Mouse (Mus musculus) layer of hippocampus, adult 9-10 months (tissue): ENCODE measurements around the gene Erbb4.

Source experiments
- DNase-seq: peaks from one replicate; pipeline ENCODE4 v3.0.0; 2022; ENCODE audit warnings: low spot score

The Erbb4 gene

GRCm38 (mm10) chr1:68503873-68504272 lies 604.0 kb downstream of the Erbb4 start:
- DNase-seq, result no peak

GRCm38 (mm10) chr1:68501561-68501960 lies 606.3 kb downstream of the Erbb4 start:
- DNase-seq, result no peak

GRCm38 (mm10) chr1:68466390-68466960 lies 641.4 kb downstream of the Erbb4 start:
- DNase-seq, result no peak

GRCm38 (mm10) chr1:68451274-68451673 lies 656.6 kb downstream of the Erbb4 start:
- no peak for DNase-seq

DNA sequence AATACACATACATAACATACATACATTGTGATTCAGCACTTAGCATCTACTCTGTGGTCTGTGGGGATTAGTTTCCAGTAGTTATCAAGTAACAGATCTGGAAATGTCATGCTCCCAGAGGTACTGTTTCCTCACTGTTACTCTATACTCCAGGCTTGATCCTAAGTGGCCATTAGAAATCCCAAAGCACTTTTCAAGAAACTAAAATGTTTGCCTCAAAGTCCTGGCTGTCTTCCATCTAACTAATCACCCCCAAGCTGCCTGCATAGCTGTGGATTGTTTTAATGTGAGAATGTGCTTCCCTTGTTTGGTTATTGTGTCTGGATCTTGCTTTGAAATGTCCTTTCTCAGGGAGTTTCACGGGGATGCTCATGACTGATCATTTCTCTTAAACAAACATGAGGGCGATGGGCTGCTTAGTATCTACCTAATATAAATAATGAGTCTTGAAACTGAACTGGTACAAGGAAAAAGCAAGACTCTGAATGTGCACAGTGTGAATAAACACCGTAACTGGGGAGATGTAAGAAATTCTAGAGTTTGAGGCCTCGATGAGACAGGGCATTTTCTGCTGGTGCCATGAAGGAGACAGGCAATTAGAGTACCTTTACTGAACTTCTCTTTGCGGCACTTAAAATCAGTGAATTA lies 683.4 kb downstream of the Erbb4 start:
- DNase-seq, result no peak

DNA sequence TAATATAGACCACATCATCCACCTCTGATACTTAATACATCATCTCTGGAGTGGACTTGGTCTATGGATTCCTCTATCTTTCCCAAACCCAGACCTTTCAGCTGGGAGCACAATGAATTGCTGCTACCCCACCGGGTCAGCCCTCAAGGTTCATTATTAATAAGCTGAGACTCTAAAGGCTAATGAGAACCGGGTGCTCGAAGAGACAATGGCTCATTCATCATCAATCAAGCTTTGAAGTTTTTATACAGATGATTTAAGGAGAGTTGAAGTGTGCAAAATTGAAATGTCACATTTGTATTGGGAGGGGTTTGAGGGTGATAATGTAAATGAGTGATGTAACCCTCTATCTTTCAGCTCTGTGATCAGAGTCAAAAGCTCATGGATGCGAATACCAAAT lies 706.7 kb downstream of the Erbb4 start:
- no peak for DNase-seq

GRCm38 (mm10) chr1:68371531-68371930 lies 736.3 kb downstream of the Erbb4 start:
- DNase-seq, result peak; percentile 4

DNA sequence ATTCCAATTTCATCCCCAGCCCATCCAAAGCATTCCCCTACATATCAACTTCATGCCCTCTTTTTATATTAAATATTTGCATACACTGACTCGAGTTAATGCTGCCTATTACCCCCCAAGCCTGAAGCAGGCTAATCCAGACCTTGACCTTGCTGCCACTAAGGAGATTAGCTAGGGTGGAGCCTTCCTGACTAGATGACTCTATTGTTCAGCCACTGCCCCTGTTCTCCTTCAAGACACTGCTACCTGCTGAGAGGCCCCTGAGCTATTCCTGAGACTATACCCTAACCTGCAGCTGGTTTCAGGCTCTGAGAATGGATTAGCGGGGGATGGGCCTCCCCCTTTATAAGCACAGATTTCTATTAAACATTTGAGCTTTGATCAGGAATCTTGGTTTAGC lies 774.1 kb downstream of the Erbb4 start:
- no peak for DNase-seq

DNA sequence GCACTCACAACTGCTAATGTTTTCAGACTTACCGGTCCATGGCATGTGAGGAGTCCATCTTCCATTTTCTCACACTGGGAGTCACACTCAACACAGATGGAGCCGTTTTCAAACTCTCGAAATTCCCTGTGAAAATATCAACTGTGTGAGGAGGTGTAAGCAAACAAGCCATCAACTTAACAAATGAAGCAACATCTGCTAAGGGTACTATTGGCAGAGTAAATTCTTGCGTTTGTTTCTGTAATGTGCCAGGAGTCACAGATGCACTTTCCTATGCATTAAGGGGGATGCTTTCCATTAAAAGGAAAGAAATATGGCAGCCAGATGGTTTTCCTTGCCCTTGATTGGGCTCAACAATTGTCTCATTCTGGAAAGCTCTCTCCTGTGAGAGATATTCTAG lies 802.0 kb downstream of the Erbb4 start:
- DNase-seq, result no peak

DNA sequence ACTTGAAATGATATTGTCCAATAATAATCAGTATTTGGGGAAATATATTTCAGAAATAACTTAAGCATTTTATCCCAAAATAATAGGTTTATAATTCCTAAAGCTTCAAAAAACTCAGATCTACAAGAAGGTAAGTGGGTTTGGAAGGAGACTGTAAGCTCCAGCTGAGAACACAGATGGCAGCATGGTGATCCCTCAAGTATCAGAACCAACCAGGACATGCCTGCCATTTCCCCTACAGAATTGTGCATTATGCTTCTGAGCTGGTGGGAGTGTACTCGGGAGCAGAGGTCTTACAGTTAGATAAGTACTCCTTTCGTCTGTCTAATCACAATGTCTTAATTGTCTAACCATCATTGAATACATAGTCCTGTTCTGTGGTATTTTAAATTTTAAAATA lies 823.4 kb downstream of the Erbb4 start:
- DNase-seq, result no peak

- no peak for DNase-seq
Measured at GRCm38 (mm10) chr1:68275819-68276218, 832.0 kb downstream of the Erbb4 start.

DNA sequence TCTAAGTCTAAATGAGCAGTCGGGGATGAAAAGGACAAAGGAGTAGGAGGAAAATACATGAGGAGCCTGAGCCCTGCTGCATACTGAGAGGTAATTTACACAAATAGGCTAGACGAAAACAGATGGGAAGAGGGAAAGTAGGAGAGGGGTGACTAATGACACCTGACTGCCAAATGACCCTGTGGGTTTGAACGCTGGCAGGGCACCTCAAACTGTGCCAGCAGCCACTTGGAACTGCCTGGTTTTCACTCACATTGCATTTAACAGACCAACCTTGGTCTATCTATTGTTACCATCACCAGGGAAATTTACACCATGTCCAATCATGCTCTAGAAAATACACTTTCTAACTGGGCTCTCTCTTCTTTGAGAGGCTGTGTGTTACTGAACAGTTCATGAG lies 929.3 kb downstream of the Erbb4 start:
- no peak for DNase-seq

GRCm38 (mm10) chr1:68155253-68155652 lies 952.6 kb downstream of the Erbb4 start:
- DNase-seq, result no peak

DNA sequence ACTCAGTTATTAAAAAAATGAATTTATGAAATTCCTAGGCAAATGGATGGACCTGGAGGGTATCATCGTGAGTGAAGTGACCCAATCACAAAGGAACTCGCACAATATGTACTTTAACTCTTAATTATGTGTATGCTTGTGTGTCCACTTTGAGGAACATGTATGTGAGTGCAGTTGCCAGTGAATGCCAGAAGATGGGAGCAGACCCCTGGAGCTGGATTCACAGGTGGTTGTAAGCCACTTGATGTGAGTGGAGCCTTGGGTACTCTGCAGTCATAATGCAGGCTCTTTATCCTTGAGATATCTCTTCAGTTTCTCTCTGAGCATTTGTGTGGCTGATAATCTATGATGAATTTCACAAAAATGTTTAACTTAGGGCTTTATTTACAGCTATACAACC lies 957.3 kb downstream of the Erbb4 start:
- no peak for DNase-seq

GRCm38 (mm10) chr1:68142562-68143350 lies 965.1 kb downstream of the Erbb4 start:
- no peak for DNase-seq

DNA sequence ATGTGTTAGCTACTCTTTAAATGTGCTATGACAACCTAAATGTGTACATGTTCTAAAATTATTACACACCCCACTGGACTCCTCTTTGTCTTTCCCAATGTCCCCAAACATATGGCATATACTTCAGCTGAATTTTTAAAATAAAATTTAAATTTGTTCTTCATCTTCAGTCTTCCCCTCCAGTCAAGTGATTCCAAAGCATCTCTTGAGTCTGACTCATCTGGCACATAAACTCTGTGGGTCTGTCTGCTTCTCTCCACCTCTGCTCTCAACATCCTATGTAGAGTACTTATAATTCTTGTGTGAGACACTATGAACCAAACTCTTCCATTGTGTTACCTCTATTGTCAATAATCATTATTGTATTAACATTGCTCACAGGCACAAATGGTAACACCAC lies 972.9 kb downstream of the Erbb4 start:
- no peak for DNase-seq

- no peak for DNase-seq
Measured at GRCm38 (mm10) chr1:68134450-68134849, 973.4 kb downstream of the Erbb4 start.

DNA sequence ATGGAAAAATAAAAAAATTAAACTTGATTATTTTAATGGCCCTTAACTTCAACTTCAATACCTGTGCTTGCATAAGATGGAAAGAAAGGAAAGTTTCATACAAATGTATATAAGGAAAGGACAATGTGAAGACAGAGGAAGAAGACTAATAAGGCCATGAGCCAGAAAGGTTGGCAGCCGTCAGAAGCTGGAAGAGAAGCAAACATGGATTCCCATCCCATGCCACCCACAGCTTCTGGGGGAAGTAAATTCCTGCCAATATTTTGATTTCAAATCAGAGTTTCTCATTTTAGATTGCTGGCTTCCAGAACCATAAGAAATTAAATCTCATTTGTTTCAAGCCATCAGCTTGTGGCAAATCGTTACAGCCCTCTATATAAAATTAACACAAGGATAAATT lies 984.3 kb downstream of the Erbb4 start:
- DNase-seq, result no peak

GRCm38 (mm10) chr1:68120364-68120763 lies 987.5 kb downstream of the Erbb4 start:
- no peak for DNase-seq

- no peak for DNase-seq
Measured at GRCm38 (mm10) chr1:68115721-68116120, 992.1 kb downstream of the Erbb4 start.

DNA sequence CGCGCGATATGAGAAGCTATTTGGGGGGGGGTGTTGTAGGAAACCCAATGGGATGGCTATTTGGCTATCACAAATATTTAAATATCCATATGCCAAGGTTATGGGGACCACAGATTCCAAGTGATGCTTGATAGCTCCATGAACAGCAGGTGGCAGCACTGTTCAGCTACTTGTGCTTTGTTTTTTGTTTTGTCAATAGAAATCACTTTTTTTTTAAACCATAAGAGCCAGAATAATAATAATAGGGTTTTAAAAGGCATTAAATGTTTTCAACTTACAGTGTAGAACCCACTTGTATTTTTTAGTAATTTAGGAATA lies 1001.4 kb downstream of the Erbb4 start:
- DNase-seq, result no peak

- no peak for DNase-seq
Measured at GRCm38 (mm10) chr1:68105834-68106542, 1001.9 kb downstream of the Erbb4 start.

DNA sequence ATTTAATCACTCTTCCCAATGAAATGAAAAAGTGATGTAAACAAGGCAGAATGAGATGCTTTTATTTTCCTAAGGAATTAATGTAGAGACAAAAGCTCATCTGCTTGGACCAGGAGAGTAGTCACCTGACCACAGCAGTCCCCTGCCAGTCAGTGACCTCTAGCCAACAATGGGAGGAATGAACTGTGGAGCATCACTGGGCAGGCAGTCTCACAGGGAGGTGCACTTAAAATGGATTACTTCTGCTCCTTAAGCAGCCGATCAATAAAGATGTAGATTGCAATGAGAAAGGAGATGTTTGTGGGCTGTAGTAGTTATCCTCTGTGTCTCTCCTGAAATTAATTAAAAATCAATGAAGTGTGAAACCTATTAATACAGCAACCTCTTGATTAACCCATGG lies 1018.2 kb downstream of the Erbb4 start:
- DNase-seq, result no peak
